Comparison of ENCODE assay signal across 21 mouse cellular contexts in the genomic region with DNA sequence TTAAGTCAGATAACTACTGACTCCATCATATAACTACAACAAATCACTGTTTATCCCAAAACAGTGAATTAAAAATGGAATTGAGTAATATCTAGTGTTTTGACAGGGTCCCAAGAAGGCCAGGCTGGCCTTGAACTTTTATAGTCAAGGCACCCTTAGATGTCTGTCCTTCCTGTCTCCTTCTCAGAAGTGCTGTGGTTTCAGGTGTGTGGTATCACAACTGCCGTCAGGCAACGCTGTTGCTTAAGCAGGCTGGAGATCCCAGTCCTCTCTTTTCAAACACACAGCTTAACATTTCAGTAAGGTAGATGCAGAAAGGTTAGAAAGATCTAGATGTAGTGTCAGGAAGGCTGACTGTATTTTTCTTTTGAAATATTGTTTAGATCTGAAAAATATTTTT. TPM values are rescaled to one million over a fixed set of nuclear protein-coding genes. Genes with fewer than 3 reads are reported as not detected.
DNase-seq lines count a peak whose midpoint lies in the region; ATAC-seq and TF ChIP-seq lines count a peak whose summit lies in the region.
"Had no signal": no experiment of that assay in that cellular context is flagged by ENCODE, and none has a peak within 500 bp of the region (broad histone marks: within the 10 kb centered on the region; RNA-seq: fewer than 3 reads in every experiment).

No protein-coding gene starts in this region.

- ATAC-seq in heart, embryonic 16.5 days (replicated peaks; ENCODE audit: extremely low read depth, insufficient read depth, low FRiP score): no peak
- peak; percentile 33; the same call in 1 of the 2 replicates for ATAC-seq in intestine, postnatal 0 days
- ATAC-seq in kidney, embryonic 14.5 days (ENCODE audit: low FRiP score, low TSS enrichment): no peak
- ATAC-seq: lung, postnatal 0 days; midbrain, embryonic 15.5 days had no signal

- peaks cover 48% of the 10 kb centered on the region for H3K4me1 ChIP-seq in heart, embryonic 16.5 days (ENCODE audit: control insufficient read depth, insufficient read depth, low read length)
- H3K4me1 ChIP-seq in intestine, postnatal 0 days (replicated peaks; ENCODE audit: control insufficient read depth, insufficient read depth, low read length): no peaks in the 10 kb centered on the region
- peaks cover 6% of the 10 kb centered on the region; the same call in 1 of the 2 replicates for H3K4me1 ChIP-seq in kidney, embryonic 14.5 days (ENCODE audit: control insufficient read depth, insufficient read depth, low read length)
- H3K4me1 ChIP-seq: hindbrain, embryonic 13.5 days had no signal

- H3K9me3 ChIP-seq in heart, embryonic 16.5 days (replicated peaks; ENCODE audit: control insufficient read depth, low read length): no peaks in the 10 kb centered on the region
- no peaks in the 10 kb centered on the region for H3K9me3 ChIP-seq in intestine, postnatal 0 days (ENCODE audit: control insufficient read depth)
- no peaks in the 10 kb centered on the region for H3K9me3 ChIP-seq in kidney, embryonic 14.5 days (ENCODE audit: control insufficient read depth, low read length)
- H3K9me3 ChIP-seq: hindbrain, embryonic 13.5 days; megakaryocyte, embryonic 14.5 days; midbrain, embryonic 15.5 days had no signal

- TF ChIP-seq CTCF in intestine, postnatal 0 days (IDR thresholded peaks at IDR 0.05; ENCODE audit: low read depth): no peak

- H3K36me3 ChIP-seq in heart, embryonic 16.5 days (ENCODE audit: control insufficient read depth, insufficient read depth): peaks cover 28% of the 10 kb centered on the region
- H3K36me3 ChIP-seq in intestine, postnatal 0 days (ENCODE audit: control insufficient read depth, insufficient read depth): peaks cover 4% of the 10 kb centered on the region; the same call in 1 of the 2 replicates
- H3K36me3 ChIP-seq in kidney, embryonic 14.5 days (ENCODE audit: control insufficient read depth, insufficient read depth, low read length): no peaks in the 10 kb centered on the region; the same call in 1 of the 2 replicates
- H3K36me3 ChIP-seq: hindbrain, embryonic 13.5 days; midbrain, embryonic 15.5 days had no signal

- no peak overlapping the region for H3K4me3 ChIP-seq in heart, embryonic 16.5 days (ENCODE audit: low read length)
- no peak overlapping the region for H3K4me3 ChIP-seq in intestine, postnatal 0 days (ENCODE audit: low read depth, low read length)
- no peak overlapping the region for H3K4me3 ChIP-seq in kidney, embryonic 14.5 days (ENCODE audit: low read length)
- H3K4me3 ChIP-seq: hindbrain, embryonic 13.5 days; layer of hippocampus, adult 2 months; megakaryocyte, embryonic 14.5 days; midbrain, embryonic 15.5 days; myocyte had no signal

- DNase-seq in heart, adult 11 months: peak; percentile 12
- DNase-seq in heart, postnatal 36 days: no peak
- no peak for DNase-seq in heart, postnatal 10 days
- DNase-seq in thymus, postnatal 25 days: peak; percentile 38
- DNase-seq in testis, postnatal 10 days (ENCODE audit: low spot score): no peak
- DNase-seq: adrenal gland, postnatal 36 days; cerebellum, adult 11-12 months; cerebellum, postnatal 14 days; kidney, adult 11 months; kidney, postnatal 14 days; layer of hippocampus, postnatal 36 days; right cerebral cortex, postnatal 25 days had no signal

- H3K9ac ChIP-seq in heart, embryonic 16.5 days (ENCODE audit: low read length): no peak overlapping the region
- no peak overlapping the region for H3K9ac ChIP-seq in intestine, postnatal 0 days (ENCODE audit: low read depth, low read length)
- no peak overlapping the region for H3K9ac ChIP-seq in kidney, embryonic 14.5 days (ENCODE audit: low read depth, low read length)
- H3K9ac ChIP-seq: hindbrain, embryonic 13.5 days; midbrain, embryonic 15.5 days had no signal

- no peak overlapping the region for H3K4me2 ChIP-seq in heart, embryonic 16.5 days (ENCODE audit: low read depth, low read length)
- H3K4me2 ChIP-seq in intestine, postnatal 0 days (replicated peaks; ENCODE audit: low read depth): no peak overlapping the region
- H3K4me2 ChIP-seq in kidney, embryonic 14.5 days (replicated peaks; ENCODE audit: low read depth, low read length): no peak overlapping the region
- H3K4me2 ChIP-seq: hindbrain, embryonic 13.5 days; midbrain, embryonic 15.5 days had no signal

- H3K27me3 ChIP-seq in heart, embryonic 16.5 days (ENCODE audit: control insufficient read depth, insufficient read depth, low read length): no peaks in the 10 kb centered on the region
- H3K27me3 ChIP-seq in intestine, postnatal 0 days (replicated peaks; ENCODE audit: control insufficient read depth, insufficient read depth, low read length): no peaks in the 10 kb centered on the region
- no peaks in the 10 kb centered on the region for H3K27me3 ChIP-seq in kidney, embryonic 14.5 days (ENCODE audit: control insufficient read depth, insufficient read depth, low read length)
- H3K27me3 ChIP-seq: hindbrain, embryonic 13.5 days; megakaryocyte, embryonic 14.5 days; midbrain, embryonic 15.5 days had no signal

- WGBS in heart, embryonic 16.5 days: 51% methylated on average over 2 of the region's 2 CpGs
- 50% methylated on average over 2 of the region's 2 CpGs for WGBS in intestine, postnatal 0 days
- WGBS in kidney, embryonic 14.5 days: 85% methylated on average over 2 of the region's 2 CpGs

- intact Hi-C loops in heart, postnatal 36 days (cut with DNase I): no loop called here
- intact Hi-C loops in heart, postnatal 10 days (cut with DNase I): no loop called here

- H3K27ac ChIP-seq in heart, embryonic 16.5 days (ENCODE audit: low read length): peak overlapping the region; percentile 45
- H3K27ac ChIP-seq in intestine, postnatal 0 days (ENCODE audit: low read depth, low read length): peak overlapping the region; percentile 68
- H3K27ac ChIP-seq in kidney, embryonic 14.5 days (ENCODE audit: low read depth, low read length): no peak overlapping the region
- H3K27ac ChIP-seq: hindbrain, embryonic 13.5 days; layer of hippocampus, adult 2 months; midbrain, embryonic 15.5 days had no signal

RNA-seq across cellular contexts. Expression of gene Gyg, which starts 13.0 kb away (rescaled TPM):
- 100 to 1,000 TPM; 151 to 158 TPM for total RNA-seq in heart, postnatal 36 days (2021)
- 457 and 496 TPM in 2 replicates for polyA plus RNA-seq in heart, embryonic 16.5 days (2015; fragmentation: Nextera tagmentation; extraction: Ambion mirVana)
- total RNA-seq in heart, postnatal 10 days (2021): 100 to 1,000 TPM; 135 to 143 TPM
- polyA plus RNA-seq in intestine, postnatal 0 days (2015; fragmentation: Nextera tagmentation; extraction: Ambion mirVana): 42.4 and 45.3 TPM in 2 replicates
- polyA plus RNA-seq in kidney, embryonic 14.5 days (2014; fragmentation: Nextera tagmentation; extraction: Ambion mirVana): 37.9 and 44.5 TPM in 2 replicates

Comparison
In these comparisons a context has a peak if more than half of its experiments do, and no peak if none do; other contexts are left out.
1. DNase-seq: peak in heart, adult 11 months (single experiment) and thymus, postnatal 25 days (single experiment); none in heart, postnatal 36 days (0 of 2), heart, postnatal 10 days (0 of 2) and testis, postnatal 10 days (single experiment).